Mouse (Mus musculus): ENCODE measurements at regions not wholly inside any gene's neighbourhood (a gene's known extent, or its start where the extent isn't known, plus 50 kb on each side); places are given as distances from the start of the nearest gene placed in this dataset.

DNA sequence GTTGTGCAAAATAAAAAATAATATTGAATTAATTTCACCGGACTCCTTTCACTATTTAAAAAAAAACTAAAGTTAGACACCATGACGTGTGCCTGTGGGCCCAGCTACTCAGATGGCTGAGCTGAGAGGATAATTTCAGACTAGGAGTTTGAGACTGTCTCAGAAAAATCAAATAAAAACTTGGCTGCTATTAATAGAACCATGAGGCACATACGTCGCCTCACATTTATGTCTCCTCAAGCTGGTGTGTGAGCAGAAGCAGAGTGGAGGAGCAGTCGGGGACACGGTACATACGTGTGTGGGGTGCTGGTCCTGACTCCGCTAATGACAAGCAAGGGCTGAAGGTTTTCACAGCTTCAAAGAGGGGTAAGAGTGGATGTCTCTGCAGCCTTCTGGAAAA lies 52.8 kb upstream of the Dmrtb1 start:
- no peak for DNase-seq (ENCODE audit: low spot score)
- no peak overlapping the region for H3K4me3 ChIP-seq (ENCODE audit: low read depth, low read length)
- no peak overlapping the region for H3K4me2 ChIP-seq (ENCODE audit: low read depth, low read length)
- H3K27ac ChIP-seq (ENCODE audit: low read depth), result no peak overlapping the region
- no peaks in the 10 kb centered on the region for H3K4me1 ChIP-seq (ENCODE audit: control insufficient read depth, insufficient read depth)
- H3K9ac ChIP-seq (replicated peaks; ENCODE audit: low read depth, low read length), result no peak overlapping the region
- TF ChIP-seq EP300 (IDR thresholded peaks at IDR 0.05; ENCODE audit: low read depth) (no peak), CTCF (IDR thresholded peaks at IDR 0.05; ENCODE audit: low read depth) (no peak)
- 0 out of 2 replicates have a peak, but pooled peaks cover 8% of the 10 kb centered on the region for H3K27me3 ChIP-seq (ENCODE audit: control insufficient read depth, insufficient read depth, low read length)
- 78% methylated on average over 8 of the region's 8 CpGs for WGBS
- no peaks in the 10 kb centered on the region for H3K9me3 ChIP-seq (replicated peaks; ENCODE audit: control insufficient read depth, low read length)
- no peak for ATAC-seq (ENCODE audit: insufficient read depth, low read depth)
- no peaks in the 10 kb centered on the region for H3K36me3 ChIP-seq (replicated peaks; ENCODE audit: control insufficient read depth, insufficient read depth, low read length)

GRCm38 (mm10) chr4:107737907-107738306 lies 53.9 kb upstream of the Dmrtb1 start:
- 0 out of 2 replicates have a peak, but pooled peaks cover 8% of the 10 kb centered on the region for H3K27me3 ChIP-seq (ENCODE audit: control insufficient read depth, insufficient read depth, low read length)
- DNase-seq (ENCODE audit: low spot score) (peak; percentile 67), ATAC-seq (ENCODE audit: insufficient read depth, low read depth) (peak; percentile 75)
- no peak overlapping the region for H3K27ac ChIP-seq (ENCODE audit: low read depth)
- no peak overlapping the region for H3K4me2 ChIP-seq (ENCODE audit: low read depth, low read length)
- no peaks in the 10 kb centered on the region for H3K9me3 ChIP-seq (replicated peaks; ENCODE audit: control insufficient read depth, low read length)
- 7% methylated on average over 6 of the region's 6 CpGs for WGBS
- H3K36me3 ChIP-seq (replicated peaks; ENCODE audit: control insufficient read depth, insufficient read depth, low read length), result no peaks in the 10 kb centered on the region
- TF ChIP-seq CTCF (IDR thresholded peaks at IDR 0.05; ENCODE audit: low read depth) (peak; percentile 95), EP300 (IDR thresholded peaks at IDR 0.05; ENCODE audit: low read depth) (no peak)
- H3K4me1 ChIP-seq (ENCODE audit: control insufficient read depth, insufficient read depth), result no peaks in the 10 kb centered on the region
- no peak overlapping the region for H3K9ac ChIP-seq (replicated peaks; ENCODE audit: low read depth, low read length)
- no peak overlapping the region for H3K4me3 ChIP-seq (ENCODE audit: low read depth, low read length)

GRCm38 (mm10) chr4:107738776-107739175 lies 54.7 kb upstream of the Dmrtb1 start:
- ATAC-seq (ENCODE audit: insufficient read depth, low read depth), result no peak

GRCm38 (mm10) chr4:107739789-107740405 lies 55.9 kb upstream of the Dmrtb1 start:
- no peaks in the 10 kb centered on the region for H3K4me1 ChIP-seq (ENCODE audit: control insufficient read depth, insufficient read depth)
- H3K9me3 ChIP-seq (replicated peaks; ENCODE audit: control insufficient read depth, low read length), result no peaks in the 10 kb centered on the region
- no peak overlapping the region for H3K9ac ChIP-seq (replicated peaks; ENCODE audit: low read depth, low read length)
- H3K4me2 ChIP-seq (ENCODE audit: low read depth, low read length), result no peak overlapping the region
- TF ChIP-seq CTCF (IDR thresholded peaks at IDR 0.05; ENCODE audit: low read depth) (no peak), EP300 (IDR thresholded peaks at IDR 0.05; ENCODE audit: low read depth) (no peak)
- H3K36me3 ChIP-seq (replicated peaks; ENCODE audit: control insufficient read depth, insufficient read depth, low read length), result no peaks in the 10 kb centered on the region
- ATAC-seq (ENCODE audit: insufficient read depth, low read depth), result no peak
- no peak for DNase-seq (ENCODE audit: low spot score)
- H3K4me3 ChIP-seq (ENCODE audit: low read depth, low read length), result no peak overlapping the region
- 0 out of 2 replicates have a peak, but pooled peaks cover 1% of the 10 kb centered on the region for H3K27me3 ChIP-seq (ENCODE audit: control insufficient read depth, insufficient read depth, low read length)
- WGBS, result 79% methylated on average over 6 of the region's 6 CpGs
- H3K27ac ChIP-seq (ENCODE audit: low read depth), result no peak overlapping the region

More at GRCm38 (mm10) chr4:107738776-107739175, 54.7 kb upstream of the Dmrtb1 start:
- 0 out of 2 replicates have a peak, but pooled peaks cover 8% of the 10 kb centered on the region for H3K27me3 ChIP-seq (ENCODE audit: control insufficient read depth, insufficient read depth, low read length)
- TF ChIP-seq CTCF (IDR thresholded peaks at IDR 0.05; ENCODE audit: low read depth) (no peak), EP300 (IDR thresholded peaks at IDR 0.05; ENCODE audit: low read depth) (no peak)
- H3K27ac ChIP-seq (ENCODE audit: low read depth), result no peak overlapping the region
- no peak for DNase-seq (ENCODE audit: low spot score)
- 66% methylated on average over 9 of the region's 9 CpGs for WGBS
- no peak overlapping the region for H3K9ac ChIP-seq (replicated peaks; ENCODE audit: low read depth, low read length)
- H3K4me1 ChIP-seq (ENCODE audit: control insufficient read depth, insufficient read depth), result no peaks in the 10 kb centered on the region
- H3K4me3 ChIP-seq (ENCODE audit: low read depth, low read length), result no peak overlapping the region
- H3K36me3 ChIP-seq (replicated peaks; ENCODE audit: control insufficient read depth, insufficient read depth, low read length), result no peaks in the 10 kb centered on the region
- no peak overlapping the region for H3K4me2 ChIP-seq (ENCODE audit: low read depth, low read length)
- no peaks in the 10 kb centered on the region for H3K9me3 ChIP-seq (replicated peaks; ENCODE audit: control insufficient read depth, low read length)

DNA sequence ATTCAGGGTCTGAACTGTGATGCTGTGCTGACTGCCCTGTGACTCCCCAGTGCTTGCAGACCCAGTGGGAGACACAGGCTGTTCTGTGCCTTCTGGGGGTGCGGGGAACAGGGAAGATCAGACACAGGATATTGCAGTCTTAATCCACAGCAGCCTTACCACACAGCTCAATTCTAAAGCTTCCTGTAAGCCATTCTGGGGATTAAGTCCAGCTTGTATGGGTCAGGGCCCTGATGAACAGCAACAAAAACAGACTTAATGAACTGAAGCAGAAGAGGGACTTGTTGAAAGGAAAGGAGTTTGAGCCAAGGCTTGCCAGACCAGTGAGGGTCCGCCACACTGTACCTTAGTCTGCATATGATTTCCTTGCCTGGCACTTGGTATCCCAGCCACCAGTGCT lies 58.4 kb upstream of the Lrp8 start:
- no peak overlapping the region for H3K9ac ChIP-seq (replicated peaks; ENCODE audit: low read depth, low read length)
- no peaks in the 10 kb centered on the region for H3K27me3 ChIP-seq (ENCODE audit: control insufficient read depth, insufficient read depth, low read length)
- no peak overlapping the region for H3K4me2 ChIP-seq (ENCODE audit: low read depth, low read length)
- H3K4me3 ChIP-seq (ENCODE audit: low read depth, low read length), result no peak overlapping the region
- H3K9me3 ChIP-seq (replicated peaks; ENCODE audit: control insufficient read depth, low read length), result no peaks in the 10 kb centered on the region
- 89% methylated on average over 2 of the region's 2 CpGs for WGBS
- H3K36me3 ChIP-seq (replicated peaks; ENCODE audit: control insufficient read depth, insufficient read depth, low read length), result no peaks in the 10 kb centered on the region
- DNase-seq (ENCODE audit: low spot score) (no peak), ATAC-seq (ENCODE audit: insufficient read depth, low read depth) (no peak)
- H3K27ac ChIP-seq (ENCODE audit: low read depth), result no peak overlapping the region
- TF ChIP-seq CTCF (IDR thresholded peaks at IDR 0.05; ENCODE audit: low read depth), result no peak
- TF ChIP-seq EP300 (IDR thresholded peaks at IDR 0.05; ENCODE audit: low read depth), result no peak
- H3K4me1 ChIP-seq (ENCODE audit: control insufficient read depth, insufficient read depth), result 0 out of 2 replicates have a peak, but pooled peaks cover 4% of the 10 kb centered on the region

DNA sequence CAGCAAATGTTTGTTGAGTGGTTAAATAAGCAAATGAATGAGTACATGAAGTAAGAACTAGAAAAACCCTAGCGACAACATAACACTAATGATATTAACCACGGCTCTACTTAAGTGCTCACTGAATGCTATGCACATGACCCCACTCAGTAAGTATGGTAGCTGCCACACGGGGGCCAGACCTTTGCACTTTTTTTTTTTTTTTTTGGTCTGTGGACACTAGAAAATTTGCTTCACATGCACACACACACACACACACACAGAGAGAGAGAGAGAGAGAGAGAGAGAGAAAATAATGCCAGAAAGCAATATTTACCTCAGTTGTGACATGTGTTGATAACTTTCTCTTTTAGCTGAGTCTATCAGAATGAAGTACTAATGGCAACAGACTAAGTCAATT lies 55.7 kb upstream of the Lrp8 start:
- no peak overlapping the region for H3K9ac ChIP-seq (replicated peaks; ENCODE audit: low read depth, low read length)
- H3K4me2 ChIP-seq (ENCODE audit: low read depth, low read length), result no peak overlapping the region
- no peak for TF ChIP-seq CTCF (IDR thresholded peaks at IDR 0.05; ENCODE audit: low read depth)
- TF ChIP-seq EP300 (IDR thresholded peaks at IDR 0.05; ENCODE audit: low read depth), result no peak
- H3K9me3 ChIP-seq (replicated peaks; ENCODE audit: control insufficient read depth, low read length), result no peaks in the 10 kb centered on the region
- 88% methylated on average over 3 of the region's 3 CpGs for WGBS
- H3K36me3 ChIP-seq (replicated peaks; ENCODE audit: control insufficient read depth, insufficient read depth, low read length), result no peaks in the 10 kb centered on the region
- H3K4me1 ChIP-seq (ENCODE audit: control insufficient read depth, insufficient read depth), result peaks cover 14% of the 10 kb centered on the region; the same call in 1 of the 2 replicates
- no peak overlapping the region for H3K27ac ChIP-seq (ENCODE audit: low read depth)
- H3K27me3 ChIP-seq (ENCODE audit: control insufficient read depth, insufficient read depth, low read length), result no peaks in the 10 kb centered on the region; the same call in 1 of the 2 replicates
- DNase-seq (ENCODE audit: low spot score) (no peak), ATAC-seq (ENCODE audit: insufficient read depth, low read depth) (no peak)
- H3K4me3 ChIP-seq (ENCODE audit: low read depth, low read length), result no peak overlapping the region
